In the genomic region with DNA sequence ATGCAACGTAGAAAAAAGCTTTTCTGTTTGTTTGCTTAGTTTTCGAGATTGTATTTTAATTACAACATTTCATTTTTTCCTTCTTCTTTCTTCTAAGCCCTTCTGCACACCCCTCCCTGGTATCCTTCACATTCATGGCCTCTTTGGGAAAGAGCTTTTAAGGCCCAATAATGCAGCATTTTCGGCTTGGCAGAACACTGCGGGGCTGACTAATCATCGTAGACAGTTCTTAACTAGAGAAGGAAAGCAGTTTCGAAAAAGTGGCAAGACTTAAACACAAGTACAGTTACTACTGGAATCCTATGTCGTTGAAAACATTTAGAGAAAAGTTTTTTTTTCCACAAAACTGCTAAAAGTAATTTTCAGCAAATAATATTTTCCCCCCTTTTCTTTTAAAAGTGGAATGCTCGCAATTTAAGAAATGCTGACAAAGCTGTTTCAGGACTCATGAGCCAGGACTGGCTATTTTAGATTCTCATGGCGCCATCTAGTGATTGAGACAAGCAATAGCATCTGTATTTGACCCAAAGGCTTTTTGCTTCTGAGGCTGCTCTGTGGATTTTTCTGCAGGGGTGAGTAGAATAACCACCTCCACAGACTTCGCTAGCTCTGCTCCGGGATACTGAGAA, we compare ENCODE assay signal across 8 mouse cellular contexts.
DNase-seq lines count a peak whose midpoint lies in the region; ATAC-seq and TF ChIP-seq lines count a peak whose summit lies in the region.

No protein-coding gene starts in this region.

- H3K27me3 ChIP-seq in hindbrain, postnatal 0 days (ENCODE audit: insufficient read depth, low read length), result no peaks in the 10 kb centered on the region
- no peaks in the 10 kb centered on the region for H3K27me3 ChIP-seq in stomach, embryonic 15.5 days (replicated peaks)

- 40% methylated on average over 11 of the region's 11 CpGs for WGBS in hindbrain, postnatal 0 days
- 36% methylated on average over 11 of the region's 11 CpGs for WGBS in stomach, embryonic 15.5 days

- ATAC-seq in hindbrain, postnatal 0 days, result peak; percentile 73
- peak; percentile 43; the same call in 1 of the 2 replicates for ATAC-seq in stomach, embryonic 15.5 days (ENCODE audit: insufficient read depth, low FRiP score, low read depth)

- H3K9me3 ChIP-seq in hindbrain, postnatal 0 days (ENCODE audit: low read length), result no peaks in the 10 kb centered on the region
- no peaks in the 10 kb centered on the region for H3K9me3 ChIP-seq in stomach, embryonic 15.5 days

- H3K27ac ChIP-seq in hindbrain, postnatal 0 days, result no peak overlapping the region
- no peak overlapping the region for H3K27ac ChIP-seq in stomach, embryonic 15.5 days

- H3K4me2 ChIP-seq in hindbrain, postnatal 0 days (ENCODE audit: low read depth, low read length), result no peak overlapping the region
- no peak overlapping the region for H3K4me2 ChIP-seq in stomach, embryonic 15.5 days

- DNase-seq in cerebellum, adult 11 months, result peak; percentile 4
- DNase-seq in cerebellum, adult 11-12 months, result no peak
- peak; percentile 17 for DNase-seq in testis, postnatal 14 days (ENCODE audit: low spot score)
- DNase-seq in testis, postnatal 10 days (ENCODE audit: low spot score), result no peak
- peak; percentile 51 for DNase-seq in embryo, embryonic 11.5 days (ENCODE audit: low read depth, low spot score)
- peak; percentile 91 for DNase-seq in hindbrain, postnatal 0 days (ENCODE audit: low spot score)
- peak; percentile 8 for DNase-seq in lung, postnatal 14 days

- peak; percentile 79 for TF ChIP-seq CTCF in hindbrain, postnatal 0 days (IDR thresholded peaks at IDR 0.05; ENCODE audit: low read depth)

- no peak overlapping the region for H3K9ac ChIP-seq in hindbrain, postnatal 0 days (replicated peaks; ENCODE audit: low read length)
- H3K9ac ChIP-seq in stomach, embryonic 15.5 days, result no peak overlapping the region

- H3K36me3 ChIP-seq in hindbrain, postnatal 0 days (ENCODE audit: insufficient read depth, low read length), result no peaks in the 10 kb centered on the region
- no peaks in the 10 kb centered on the region for H3K36me3 ChIP-seq in stomach, embryonic 15.5 days

- H3K4me1 ChIP-seq in hindbrain, postnatal 0 days (ENCODE audit: insufficient read depth, low read length), result no peaks in the 10 kb centered on the region
- no peaks in the 10 kb centered on the region for H3K4me1 ChIP-seq in stomach, embryonic 15.5 days

- no peak overlapping the region for H3K4me3 ChIP-seq in hindbrain, postnatal 0 days (ENCODE audit: low read length)
- no peak overlapping the region for H3K4me3 ChIP-seq in stomach, embryonic 15.5 days (replicated peaks)

Comparison
In these comparisons a context has a peak if more than half of its experiments do, and no peak if none do; other contexts are left out.
1. DNase-seq: peak in cerebellum, adult 11 months (single experiment), testis, postnatal 14 days (single experiment), embryo, embryonic 11.5 days (single experiment), hindbrain, postnatal 0 days (single experiment) and lung, postnatal 14 days (single experiment); none in cerebellum, adult 11-12 months (single experiment) and testis, postnatal 10 days (single experiment).